Mouse (Mus musculus): ENCODE measurements around the gene Tns3.

DNA sequence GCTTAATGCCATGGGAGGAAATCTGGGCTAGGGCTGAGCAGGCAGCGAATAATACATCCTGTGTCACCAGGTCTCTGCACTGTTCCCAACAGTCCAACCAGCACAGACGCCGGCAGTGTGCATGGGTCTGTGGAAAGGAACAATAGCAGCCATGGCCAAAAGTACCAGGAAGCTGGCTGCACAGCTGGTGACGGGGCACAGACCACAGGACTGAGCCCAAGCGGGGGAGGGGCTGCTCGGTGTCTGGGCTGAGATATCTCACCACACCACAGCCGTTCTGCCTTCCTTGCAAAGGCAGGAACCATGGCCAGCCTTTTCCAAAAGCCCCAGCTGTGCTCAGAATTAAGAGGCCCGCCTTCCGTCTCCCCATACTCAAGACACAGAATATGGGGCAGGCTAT lies 107.3 kb downstream of the Tns3 start:
- TF ChIP-seq CTCF (IDR thresholded peaks at IDR 0.05; ENCODE audit: low read depth, low read length) (no peak), POLR2AphosphoS5 (IDR thresholded peaks at IDR 0.05; ENCODE audit: insufficient replicate concordance, low read depth, low read length) (no peak)

All from G1E (cell line).